Mouse (Mus musculus) pancreas, adult 10 weeks (tissue): ENCODE data around the gene Ism1. TPM values are rescaled to one million over a fixed set of nuclear protein-coding genes. Genes with fewer than 3 reads are reported as not detected.

ENCODE experiments used
- polyA plus RNA-seq: library from polyadenylated mRNA; stranded (reverse); fragments of 350-450 nt; fragmentation: Illumina TruSeq; extraction: RNeasy Lipid Tissue Mini Kit (QIAGEN cat#74804); gene quantifications from one replicate; pipeline ENCODE4 v1.2.3, GENCODE M21; 2015; ENCODE audit warnings: low read depth, low replicate concordance; ENCODE audit not compliant: insufficient read depth

The Ism1 gene
- polyA plus RNA-seq, result 0.54 TPM

DNA sequence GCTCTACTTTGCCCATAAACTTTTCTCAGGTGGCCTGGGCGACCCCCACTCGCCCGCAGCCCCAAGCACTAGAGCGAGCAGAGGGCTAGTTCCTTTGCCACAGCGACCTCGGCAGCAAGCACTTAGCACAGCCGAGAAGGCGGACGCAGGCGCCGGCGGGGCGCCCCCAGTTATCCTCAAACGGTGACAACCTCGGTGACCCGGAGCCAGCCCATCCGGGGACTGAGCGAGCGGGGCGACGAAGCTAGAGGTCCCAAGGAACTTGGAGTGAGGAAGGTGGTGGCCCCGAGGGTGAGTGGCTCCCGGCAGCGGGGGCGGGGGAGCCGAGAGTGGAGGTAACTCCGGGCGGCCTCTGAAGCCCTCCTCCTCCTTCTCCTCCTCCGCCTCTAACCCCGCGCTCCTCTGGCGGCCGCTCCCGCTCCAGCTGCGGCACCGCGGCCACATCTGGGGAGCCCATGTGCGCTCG, at the start of gene Ism1:
Ism1 (plus strand) TSS at position 370 of the 466 bp plus-strand sequence.

Other genes starting within 250 kb of the Ism1 start
- gene Sptlc3, start 184.3 kb upstream of the Ism1 start, polyA plus RNA-seq, result not detected